Mouse (Mus musculus) limb, embryonic 13.5 days (tissue): ENCODE results near the gene Itpr1. TPM values are rescaled to one million over a fixed set of nuclear protein-coding genes. Genes with fewer than 3 reads are reported as not detected.

Experiments used
- ATAC-seq: fragments of 200-750 bp; cut with Nextera tagmentation; 2 replicates; pipeline ENCODE4 v1.8.0; 2017; ENCODE audit warnings: low read depth, moderate number of reproducible peaks, moderate TSS enrichment; ENCODE audit not compliant: low FRiP score
- H3K27ac ChIP-seq: fragments of 300-500 bp; sonication (generic); 2 replicates; pipeline ENCODE4 v1.5.1; 2015; ENCODE audit warnings: inconsistent platforms, mild to moderate bottlenecking, moderate library complexity
- H3K27me3 ChIP-seq: fragments of 300-500 bp; sonication (generic); 2 replicates; pipeline ENCODE4 v1.6.1; 2015; ENCODE audit warnings: mild to moderate bottlenecking, inconsistent platforms
- H3K36me3 ChIP-seq: fragments of 300-500 bp; sonication (generic); 2 replicates; pipeline ENCODE4 v1.6.1; 2015; ENCODE audit warnings: inconsistent platforms, mild to moderate bottlenecking, moderate library complexity
- H3K4me1 ChIP-seq: fragments of 300-500 bp; sonication (generic); 2 replicates; pipeline ENCODE4 v1.6.1; 2015; ENCODE audit warnings: inconsistent platforms
- H3K4me2 ChIP-seq: fragments of 300-500 bp; sonication (generic); replicated peaks from 2 replicates; pipeline ENCODE4 v1.6.1; 2015; ENCODE audit warnings: inconsistent platforms, mild to moderate bottlenecking, moderate library complexity
- H3K4me3 ChIP-seq: fragments of 300-500 bp; sonication (generic); 2 replicates; pipeline ENCODE4 v1.5.1; 2015; ENCODE audit warnings: moderate library complexity, mild to moderate bottlenecking, inconsistent platforms
- H3K9ac ChIP-seq: fragments of 300-500 bp; sonication (generic); 2 replicates; pipeline ENCODE4 v1.6.1; 2015; ENCODE audit warnings: mild to moderate bottlenecking, inconsistent platforms
- H3K9me3 ChIP-seq: fragments of 300-500 bp; sonication (generic); 2 replicates; pipeline ENCODE4 v1.6.1; 2016; ENCODE audit warnings: inconsistent platforms
- WGBS: fragments of 180-500 bp; shearing (Covaris S2); methylation state at CpG from one replicate; pipeline ENCODE4 v1.1.7; 2015; 5-methylcytosine and 5-hydroxymethylcytosine counted together
- polyA plus RNA-seq: library from polyadenylated mRNA; unstranded; fragments of >200 nt; fragmentation: Nextera tagmentation; extraction: Ambion mirVana; gene quantifications from 2 replicates; pipeline ENCODE4 v1.2.1, GENCODE M21; 2015

The Itpr1 gene
- polyA plus RNA-seq, 1 experiment from 2014 or later = 10.8 TPM

GRCm38 (mm10) chr6:108336506-108336905, 123.6 kb downstream of the Itpr1 start:
- no peak overlapping the region for H3K9ac ChIP-seq

GRCm38 (mm10) chr6:108337289-108337688, 124.4 kb downstream of the Itpr1 start:
- no peaks in the 10 kb centered on the region for H3K9me3 ChIP-seq
- no peak overlapping the region for H3K4me2 ChIP-seq
- WGBS = 67% methylated on average over 6 of the region's 6 CpGs
- H3K4me3 ChIP-seq = no peak overlapping the region
- no peak overlapping the region for H3K27ac ChIP-seq
- H3K36me3 ChIP-seq = peaks cover 9% of the 10 kb centered on the region; the same call in 1 of the 2 replicates
- H3K4me1 ChIP-seq = no peaks in the 10 kb centered on the region
- no peaks in the 10 kb centered on the region for H3K27me3 ChIP-seq
- no peak overlapping the region for H3K9ac ChIP-seq
- no peak for ATAC-seq

More at GRCm38 (mm10) chr6:108336506-108336905, 123.6 kb downstream of the Itpr1 start:
- Histone ChIP-seq H3K4me2 (no peak overlapping the region), H3K4me3 (no peak overlapping the region), H3K36me3 (peaks cover 9% of the 10 kb centered on the region; the same call in 1 of the 2 replicates), H3K9me3 (no peaks in the 10 kb centered on the region), H3K4me1 (no peaks in the 10 kb centered on the region), H3K27me3 (no peaks in the 10 kb centered on the region), H3K27ac (no peak overlapping the region)
- 91% methylated on average over 6 of the region's 6 CpGs for WGBS
- no peak for ATAC-seq

GRCm38 (mm10) chr6:108338362-108338761, 125.5 kb downstream of the Itpr1 start:
- H3K4me2 ChIP-seq = no peak overlapping the region
- no peak overlapping the region for H3K9ac ChIP-seq
- peaks cover 9% of the 10 kb centered on the region; the same call in 1 of the 2 replicates for H3K36me3 ChIP-seq
- no peaks in the 10 kb centered on the region for H3K4me1 ChIP-seq
- H3K9me3 ChIP-seq = no peaks in the 10 kb centered on the region
- no peaks in the 10 kb centered on the region for H3K27me3 ChIP-seq
- H3K4me3 ChIP-seq = no peak overlapping the region
- ATAC-seq = no peak
- 85% methylated on average over 5 of the region's 5 CpGs for WGBS
- H3K27ac ChIP-seq = no peak overlapping the region

GRCm38 (mm10) chr6:108342989-108343388, 130.1 kb downstream of the Itpr1 start:
- H3K4me3 ChIP-seq = no peak overlapping the region
- H3K27me3 ChIP-seq = no peaks in the 10 kb centered on the region
- H3K4me2 ChIP-seq = no peak overlapping the region
- H3K36me3 ChIP-seq = peaks cover 9% of the 10 kb centered on the region; the same call in 1 of the 2 replicates
- H3K9ac ChIP-seq = no peak overlapping the region
- no peaks in the 10 kb centered on the region for H3K9me3 ChIP-seq
- no peak overlapping the region for H3K27ac ChIP-seq
- WGBS = 85% methylated on average over 5 of the region's 5 CpGs
- H3K4me1 ChIP-seq = no peaks in the 10 kb centered on the region
- ATAC-seq = no peak

GRCm38 (mm10) chr6:108343781-108344310, 130.9 kb downstream of the Itpr1 start:
- 55% methylated on average over 4 of the region's 4 CpGs for WGBS
- Histone ChIP-seq H3K9ac (no peak overlapping the region), H3K27ac (no peak overlapping the region), H3K9me3 (no peaks in the 10 kb centered on the region), H3K4me3 (no peak overlapping the region), H3K27me3 (no peaks in the 10 kb centered on the region), H3K4me2 (no peak overlapping the region), H3K4me1 (no peaks in the 10 kb centered on the region), H3K36me3 (peaks cover 9% of the 10 kb centered on the region; the same call in 1 of the 2 replicates)
- ATAC-seq = no peak

GRCm38 (mm10) chr6:108350801-108351200, 137.9 kb downstream of the Itpr1 start:
- H3K27ac ChIP-seq = no peak overlapping the region
- H3K9ac ChIP-seq = no peak overlapping the region
- no peaks in the 10 kb centered on the region for H3K4me1 ChIP-seq
- H3K27me3 ChIP-seq = no peaks in the 10 kb centered on the region
- H3K36me3 ChIP-seq = peaks cover under 1% of the 10 kb centered on the region; the same call in 1 of the 2 replicates
- WGBS = 94% methylated on average over 2 of the region's 2 CpGs
- no peak overlapping the region for H3K4me2 ChIP-seq
- no peaks in the 10 kb centered on the region for H3K9me3 ChIP-seq
- no peak overlapping the region for H3K4me3 ChIP-seq
- ATAC-seq = no peak

GRCm38 (mm10) chr6:108351998-108352397, 139.1 kb downstream of the Itpr1 start:
- ATAC-seq = no peak
- no peak overlapping the region for H3K4me2 ChIP-seq
- H3K9ac ChIP-seq = no peak overlapping the region
- 79% methylated on average over 8 of the region's 8 CpGs for WGBS
- no peak overlapping the region for H3K4me3 ChIP-seq
- no peaks in the 10 kb centered on the region for H3K4me1 ChIP-seq
- no peaks in the 10 kb centered on the region for H3K9me3 ChIP-seq
- H3K36me3 ChIP-seq = peaks cover 10% of the 10 kb centered on the region
- no peaks in the 10 kb centered on the region for H3K27me3 ChIP-seq
- H3K27ac ChIP-seq = no peak overlapping the region

GRCm38 (mm10) chr6:108367412-108367811, 154.5 kb downstream of the Itpr1 start:
- 83% methylated on average over 4 of the region's 4 CpGs for WGBS
- Histone ChIP-seq H3K9ac (no peak overlapping the region), H3K36me3 (peaks cover 31% of the 10 kb centered on the region), H3K4me1 (no peaks in the 10 kb centered on the region), H3K4me2 (no peak overlapping the region), H3K4me3 (no peak overlapping the region), H3K27ac (no peak overlapping the region), H3K9me3 (no peaks in the 10 kb centered on the region), H3K27me3 (no peaks in the 10 kb centered on the region)
- ATAC-seq = no peak

- H3K27me3 ChIP-seq = no peaks in the 10 kb centered on the region
- no peak overlapping the region for H3K27ac ChIP-seq
- H3K4me2 ChIP-seq = no peak overlapping the region
- no peak for ATAC-seq
- H3K9me3 ChIP-seq = no peaks in the 10 kb centered on the region
- H3K4me1 ChIP-seq = no peaks in the 10 kb centered on the region
- WGBS = 92% methylated on average over 11 of the region's 11 CpGs
- no peak overlapping the region for H3K4me3 ChIP-seq
- no peak overlapping the region for H3K9ac ChIP-seq
- peaks cover 24% of the 10 kb centered on the region for H3K36me3 ChIP-seq
These were observed 156.1 kb downstream of the Itpr1 start for GRCm38 (mm10) chr6:108369031-108369430.

GRCm38 (mm10) chr6:108371347-108371893, 158.5 kb downstream of the Itpr1 start:
- Histone ChIP-seq H3K36me3 (peaks cover 11% of the 10 kb centered on the region), H3K4me1 (no peaks in the 10 kb centered on the region), H3K9ac (no peak overlapping the region), H3K4me3 (no peak overlapping the region), H3K27ac (no peak overlapping the region), H3K27me3 (no peaks in the 10 kb centered on the region), H3K4me2 (no peak overlapping the region), H3K9me3 (no peaks in the 10 kb centered on the region)
- 88% methylated on average over 7 of the region's 7 CpGs for WGBS
- no peak for ATAC-seq

GRCm38 (mm10) chr6:108374019-108374418, 161.1 kb downstream of the Itpr1 start:
- 82% methylated on average over 7 of the region's 7 CpGs for WGBS
- no peaks in the 10 kb centered on the region for H3K4me1 ChIP-seq
- H3K27me3 ChIP-seq = no peaks in the 10 kb centered on the region
- H3K9me3 ChIP-seq = no peaks in the 10 kb centered on the region
- H3K27ac ChIP-seq = no peak overlapping the region
- no peak overlapping the region for H3K4me3 ChIP-seq
- H3K9ac ChIP-seq = no peak overlapping the region
- H3K36me3 ChIP-seq = peaks cover 18% of the 10 kb centered on the region
- H3K4me2 ChIP-seq = no peak overlapping the region
- ATAC-seq = no peak

GRCm38 (mm10) chr6:108379041-108379440, 166.1 kb downstream of the Itpr1 start:
- no peak overlapping the region for H3K4me3 ChIP-seq
- H3K36me3 ChIP-seq = peaks cover 35% of the 10 kb centered on the region
- H3K4me2 ChIP-seq = no peak overlapping the region
- no peak overlapping the region for H3K27ac ChIP-seq
- WGBS = 81% methylated on average over 3 of the region's 3 CpGs
- no peak for ATAC-seq
- H3K9me3 ChIP-seq = no peaks in the 10 kb centered on the region
- no peaks in the 10 kb centered on the region for H3K27me3 ChIP-seq
- no peak overlapping the region for H3K9ac ChIP-seq
- no peaks in the 10 kb centered on the region for H3K4me1 ChIP-seq

GRCm38 (mm10) chr6:108380209-108380608, 167.3 kb downstream of the Itpr1 start:
- Histone ChIP-seq H3K4me1 (no peaks in the 10 kb centered on the region), H3K27ac (no peak overlapping the region), H3K9ac (no peak overlapping the region), H3K27me3 (no peaks in the 10 kb centered on the region), H3K36me3 (peaks cover 42% of the 10 kb centered on the region), H3K9me3 (no peaks in the 10 kb centered on the region), H3K4me3 (no peak overlapping the region), H3K4me2 (no peak overlapping the region)
- no peak for ATAC-seq
- 79% methylated on average over 2 of the region's 2 CpGs for WGBS
